Mouse (Mus musculus): ENCODE measurements around the gene Ilkap.
A peak's percentile ranks its signal among the peaks of the same experiment; 100 is the strongest.

Ilkap gene

GRCm38 (mm10) chr1:91364822-91365644 is 33.6 kb downstream of the Ilkap start:
- DNase-seq (ENCODE audit: low read depth in 1 of 2, low spot score in 2 of 2): no peak

DNA sequence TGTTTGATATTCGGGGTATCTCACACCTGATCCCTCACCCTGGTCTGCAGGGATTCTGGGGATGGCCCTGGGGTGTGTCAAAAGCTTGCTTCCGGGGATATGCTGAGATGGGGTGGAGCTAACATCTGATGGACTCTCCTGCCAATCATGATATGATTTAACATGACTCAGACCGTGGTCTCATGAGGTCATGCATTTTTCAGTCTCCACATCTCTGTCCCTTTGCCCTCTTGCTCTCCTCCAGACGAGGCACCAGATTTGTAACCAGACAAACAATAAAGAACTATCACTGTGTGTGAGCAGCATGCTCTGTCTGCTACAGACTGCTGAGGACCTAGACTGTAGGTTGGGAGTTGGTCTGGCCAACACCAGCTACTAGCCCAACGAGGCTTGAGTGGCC is 36.5 kb downstream of the Ilkap start:
- no peak for DNase-seq (ENCODE audit: low read depth in 1 of 2, low spot score in 2 of 2)

DNA sequence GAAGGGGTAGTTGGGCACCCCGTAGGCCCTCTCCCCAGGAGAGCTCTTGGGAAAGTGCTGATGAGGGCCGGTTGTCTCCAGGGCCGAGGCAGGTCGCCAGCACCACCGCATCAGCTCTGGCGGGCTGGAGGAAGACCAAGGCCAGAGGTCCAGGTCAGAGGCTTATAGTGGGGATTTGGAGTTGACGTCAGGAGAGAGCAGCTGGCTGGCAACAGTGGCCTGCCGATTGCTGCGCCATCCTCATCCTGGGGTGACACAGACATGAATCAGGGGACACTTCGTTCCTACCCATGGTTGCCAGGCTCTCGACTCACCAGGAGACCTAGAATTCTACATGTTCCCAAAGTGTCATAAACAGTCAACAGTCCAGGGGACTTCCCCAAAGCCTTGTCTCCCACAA is 42.5 kb downstream of the Ilkap start:
- DNase-seq (ENCODE audit: low read depth in 1 of 2, low spot score in 2 of 2): no peak

GRCm38 (mm10) chr1:91352277-91352676 is 46.3 kb downstream of the Ilkap start:
- DNase-seq (ENCODE audit: low read depth in 1 of 2, low spot score in 2 of 2): no peak

DNA sequence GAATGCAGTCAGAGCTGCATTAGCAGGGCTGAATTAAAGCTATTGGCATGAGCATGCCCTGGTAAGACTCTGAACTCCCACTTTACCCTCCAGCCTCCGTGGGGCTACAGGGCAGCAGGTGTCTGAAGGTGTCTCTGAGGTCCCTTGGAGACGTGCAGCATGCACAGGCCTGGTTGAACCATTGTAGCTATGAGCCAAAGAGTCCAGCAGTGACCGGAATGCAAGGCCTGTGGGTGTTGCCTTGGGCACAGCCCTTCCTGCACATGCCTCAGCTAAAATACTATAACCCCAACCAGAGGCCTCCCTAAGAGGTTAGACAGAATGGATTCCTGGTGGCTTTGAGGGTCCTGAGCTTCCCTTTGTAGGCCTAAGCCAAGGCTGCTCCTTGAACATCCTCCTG is 47.4 kb downstream of the Ilkap start:
- no peak for DNase-seq (ENCODE audit: low read depth in 1 of 2, low spot score in 2 of 2)

DNA sequence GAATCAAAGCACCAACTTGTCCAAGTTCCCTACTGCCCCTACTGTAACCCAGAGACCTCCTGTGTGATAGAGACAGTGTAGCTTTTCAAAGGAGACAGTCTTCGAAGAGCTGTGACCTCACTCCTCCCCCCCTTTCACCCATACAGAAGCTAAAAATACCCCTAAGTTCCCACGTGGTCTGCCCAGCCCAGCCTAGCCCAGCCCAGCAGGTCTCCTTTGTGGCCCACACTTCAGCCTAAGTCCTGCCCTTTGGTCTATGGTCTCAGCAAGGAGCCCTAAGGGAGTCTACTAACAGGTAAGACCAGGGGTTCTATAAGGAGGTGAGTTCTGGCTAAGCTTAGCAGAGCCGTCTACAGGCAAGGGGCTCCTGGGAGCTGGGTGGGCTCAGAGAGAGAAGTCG is 47.8 kb downstream of the Ilkap start, which contains the start of gene Klhl30:
Klhl30 (plus strand) TSS at position 176 of the 400 bp plus-strand sequence.
- no peak for DNase-seq (ENCODE audit: low read depth in 1 of 2, low spot score in 2 of 2)

GRCm38 (mm10) chr1:91346892-91347291 is 51.7 kb downstream of the Ilkap start:
- DNase-seq (ENCODE audit: low read depth in 1 of 2, low spot score in 2 of 2): peak in 1 of 2 experiments; percentile 22

GRCm38 (mm10) chr1:91344921-91345685 is 53.5 kb downstream of the Ilkap start:
- no peak for DNase-seq (ENCODE audit: low read depth in 1 of 2, low spot score in 2 of 2)

DNA sequence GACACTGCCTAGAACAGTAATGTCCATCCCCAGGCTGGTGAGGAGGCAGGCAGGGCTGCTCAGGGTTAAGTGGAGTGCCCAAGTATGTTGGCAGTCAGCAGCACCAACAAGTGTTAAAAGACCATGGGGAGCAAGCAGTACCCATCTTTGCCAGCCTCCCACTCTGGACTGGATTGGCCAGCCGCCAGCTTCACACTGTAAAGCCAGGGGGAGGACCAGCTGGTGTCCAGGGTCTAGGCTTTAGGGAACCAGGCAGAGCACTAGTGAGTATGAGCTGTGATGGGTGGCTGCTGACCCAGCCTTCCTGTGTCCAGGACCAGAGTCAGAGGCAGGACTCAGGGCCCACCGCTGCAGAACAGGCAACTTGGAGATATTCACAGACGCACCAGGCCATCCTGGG is 54.6 kb downstream of the Ilkap start:
- DNase-seq (ENCODE audit: low read depth in 1 of 2, low spot score in 2 of 2): no peak

DNA sequence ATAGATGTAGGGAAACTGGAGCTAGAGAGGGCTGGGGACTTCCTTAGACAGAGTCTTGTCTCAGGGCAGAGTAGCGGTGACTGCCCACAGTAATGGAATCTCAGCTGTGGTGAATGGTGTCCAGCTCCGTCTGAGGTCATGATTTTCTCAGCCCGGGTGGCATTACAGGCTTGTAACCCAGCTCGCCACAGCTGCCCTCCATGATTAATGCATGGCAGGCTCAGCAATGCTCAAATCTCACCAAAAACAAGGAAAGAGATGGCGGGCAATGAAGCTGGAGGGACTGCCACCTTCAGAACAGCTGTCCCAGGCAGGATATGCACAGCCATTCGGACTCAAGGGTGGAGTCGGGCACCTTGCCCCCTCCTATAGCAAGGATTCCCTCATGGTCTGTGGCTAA is 61.3 kb downstream of the Ilkap start:
- DNase-seq (ENCODE audit: low read depth in 1 of 2, low spot score in 2 of 2): no peak

- DNase-seq (ENCODE audit: low read depth in 1 of 2, low spot score in 2 of 2): no peak
Measured at GRCm38 (mm10) chr1:91333582-91333981, 65.0 kb downstream of the Ilkap start.

DNA sequence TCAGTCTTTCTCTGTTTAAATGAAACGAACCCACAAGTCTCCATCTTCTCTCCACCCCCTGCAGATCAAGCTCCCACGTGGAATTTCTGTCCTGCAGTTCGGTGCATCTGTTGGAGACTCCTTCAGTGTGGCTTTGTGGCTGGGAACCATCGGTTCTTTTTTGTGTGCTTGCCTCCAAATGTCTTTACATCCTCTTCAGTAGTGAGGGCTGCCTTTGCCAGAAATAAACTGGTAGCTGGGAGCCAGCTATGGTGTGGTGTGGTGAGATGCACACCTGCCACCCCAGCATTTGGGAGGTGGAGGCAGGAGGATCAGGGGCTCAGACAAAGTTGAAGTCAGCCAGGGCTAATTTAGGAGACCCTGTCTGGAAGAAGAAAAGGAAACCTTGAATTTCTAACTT is 66.5 kb downstream of the Ilkap start:
- no peak for DNase-seq (ENCODE audit: low read depth in 1 of 2, low spot score in 2 of 2)

DNA sequence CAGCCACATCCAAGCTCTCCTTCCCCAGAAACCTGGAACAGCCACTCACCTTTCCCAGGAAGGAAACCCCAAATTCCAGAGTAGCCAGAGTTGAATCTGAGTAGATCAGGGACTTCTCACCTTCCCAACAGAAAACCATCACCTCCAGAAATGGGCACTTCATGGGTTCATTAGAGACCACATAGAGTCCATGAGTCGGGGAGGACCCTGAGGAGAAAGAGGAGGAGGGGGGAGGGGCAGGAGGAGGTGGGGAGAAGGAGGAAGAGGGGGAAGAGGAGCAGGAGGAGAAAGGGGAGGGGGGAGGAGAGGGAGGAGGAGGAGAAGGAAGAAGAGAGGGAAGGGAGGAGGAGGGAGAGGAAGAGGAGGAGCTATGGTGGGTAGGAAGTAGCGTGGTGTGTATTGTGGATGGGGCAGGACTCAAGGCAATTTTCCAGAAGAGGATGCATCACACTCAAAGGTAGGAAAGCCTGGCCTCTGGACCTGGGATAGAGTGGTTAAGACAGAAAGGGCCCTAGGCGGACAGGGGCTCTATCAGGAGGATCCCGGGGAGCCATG is 73.0 kb downstream of the Ilkap start:
- DNase-seq (ENCODE audit: low read depth in 1 of 2, low spot score in 2 of 2): no peak

- no peak for DNase-seq (ENCODE audit: low read depth in 1 of 2, low spot score in 2 of 2)
Measured at GRCm38 (mm10) chr1:91324646-91325045, 74.0 kb downstream of the Ilkap start.

All from monocyte, adult 2 months (primary cell).